Mouse (Mus musculus): ENCODE data around the gene Slc22a23. TPM values are rescaled to one million over a fixed set of nuclear protein-coding genes. Genes with fewer than 3 reads are reported as not detected.

Gene Slc22a23
- polyA plus RNA-seq, 1 experiment from 2014 or later = 7.8 TPM

GRCm38 (mm10) chr13:34323361-34323760 is 21.6 kb downstream of the Slc22a23 start:
- H3K4me1 ChIP-seq (ENCODE audit: control insufficient read depth in 2 of 2, insufficient read depth in 2 of 2, low read length in 2 of 2) = peaks cover 0 to 2% of the 10 kb centered on the region in 2 experiments; a peak in 1 of 4 replicates
- H3K27ac ChIP-seq (replicated peaks in 1 of 2; ENCODE audit: control insufficient read depth in 1 of 2, insufficient read depth in 1 of 2, low read depth in 2 of 2, low read length in 2 of 2) = no peak overlapping the region
- H3K9me3 ChIP-seq (ENCODE audit: control insufficient read depth, low read length) = no peaks in the 10 kb centered on the region
- no peaks in the 10 kb centered on the region for H3K27me3 ChIP-seq (ENCODE audit: control insufficient read depth, insufficient read depth, low read length)
- no peak overlapping the region for H3K4me3 ChIP-seq (ENCODE audit: control insufficient read depth in 1 of 2, insufficient read depth in 1 of 2, low read depth in 1 of 2, low read length in 2 of 2)
- H3K9ac ChIP-seq (ENCODE audit: low read length) = no peak overlapping the region
- H3K4me2 ChIP-seq (ENCODE audit: low read length) = no peak overlapping the region
- H3K36me3 ChIP-seq (ENCODE audit: control insufficient read depth, insufficient read depth, low read length) = no peaks in the 10 kb centered on the region
- ATAC-seq (ENCODE audit: insufficient number of reproducible peaks, insufficient read depth, low FRiP score, low read depth) = no peak
- WGBS = 82% methylated on average over 2 of the region's 2 CpGs

GRCm38 (mm10) chr13:34320482-34320881 is 24.5 kb downstream of the Slc22a23 start:
- 79% methylated on average over 4 of the region's 4 CpGs for WGBS
- no peak overlapping the region for H3K4me2 ChIP-seq (ENCODE audit: low read length)
- no peaks in the 10 kb centered on the region for H3K9me3 ChIP-seq (ENCODE audit: control insufficient read depth, low read length)
- peaks cover 0 to 6% of the 10 kb centered on the region in 2 experiments; a peak in 2 of 4 replicates for H3K4me1 ChIP-seq (ENCODE audit: control insufficient read depth in 2 of 2, insufficient read depth in 2 of 2, low read length in 2 of 2)
- no peak overlapping the region for H3K4me3 ChIP-seq (ENCODE audit: control insufficient read depth in 1 of 2, insufficient read depth in 1 of 2, low read depth in 1 of 2, low read length in 2 of 2)
- H3K9ac ChIP-seq (ENCODE audit: low read length) = no peak overlapping the region
- H3K27me3 ChIP-seq (ENCODE audit: control insufficient read depth, insufficient read depth, low read length) = no peaks in the 10 kb centered on the region
- no peak for ATAC-seq (ENCODE audit: insufficient number of reproducible peaks, insufficient read depth, low FRiP score, low read depth)
- H3K36me3 ChIP-seq (ENCODE audit: control insufficient read depth, insufficient read depth, low read length) = no peaks in the 10 kb centered on the region
- H3K27ac ChIP-seq (replicated peaks in 1 of 2; ENCODE audit: control insufficient read depth in 1 of 2, insufficient read depth in 1 of 2, low read depth in 2 of 2, low read length in 2 of 2) = no peak overlapping the region

GRCm38 (mm10) chr13:34317051-34317450 is 27.9 kb downstream of the Slc22a23 start:
- Histone ChIP-seq H3K36me3 (ENCODE audit: control insufficient read depth, insufficient read depth, low read length) (no peaks in the 10 kb centered on the region), H3K27me3 (ENCODE audit: control insufficient read depth, insufficient read depth, low read length) (no peaks in the 10 kb centered on the region), H3K9ac (ENCODE audit: low read length) (no peak overlapping the region), H3K4me1 (ENCODE audit: control insufficient read depth in 2 of 2, insufficient read depth in 2 of 2, low read length in 2 of 2) (peaks cover 0 to 10% of the 10 kb centered on the region in 2 experiments; a peak in 2 of 4 replicates), H3K4me2 (ENCODE audit: low read length) (no peak overlapping the region), H3K4me3 (ENCODE audit: control insufficient read depth in 1 of 2, insufficient read depth in 1 of 2, low read depth in 1 of 2, low read length in 2 of 2) (no peak overlapping the region), H3K9me3 (ENCODE audit: control insufficient read depth, low read length) (no peaks in the 10 kb centered on the region), H3K27ac (replicated peaks in 1 of 2; ENCODE audit: control insufficient read depth in 1 of 2, insufficient read depth in 1 of 2, low read depth in 2 of 2, low read length in 2 of 2) (no peak overlapping the region)
- 70% methylated on average over 4 of the region's 4 CpGs for WGBS
- ATAC-seq (ENCODE audit: insufficient number of reproducible peaks, insufficient read depth, low FRiP score, low read depth) = no peak

GRCm38 (mm10) chr13:34316511-34316910 is 28.5 kb downstream of the Slc22a23 start:
- WGBS = 78% methylated on average over 6 of the region's 6 CpGs
- no peaks in the 10 kb centered on the region for H3K9me3 ChIP-seq (ENCODE audit: control insufficient read depth, low read length)
- ATAC-seq (ENCODE audit: insufficient number of reproducible peaks, insufficient read depth, low FRiP score, low read depth) = no peak
- peaks cover 0 to 10% of the 10 kb centered on the region in 2 experiments; a peak in 2 of 4 replicates for H3K4me1 ChIP-seq (ENCODE audit: control insufficient read depth in 2 of 2, insufficient read depth in 2 of 2, low read length in 2 of 2)
- H3K36me3 ChIP-seq (ENCODE audit: control insufficient read depth, insufficient read depth, low read length) = no peaks in the 10 kb centered on the region
- H3K9ac ChIP-seq (ENCODE audit: low read length) = no peak overlapping the region
- H3K27me3 ChIP-seq (ENCODE audit: control insufficient read depth, insufficient read depth, low read length) = no peaks in the 10 kb centered on the region
- no peak overlapping the region for H3K4me2 ChIP-seq (ENCODE audit: low read length)
- H3K4me3 ChIP-seq (ENCODE audit: control insufficient read depth in 1 of 2, insufficient read depth in 1 of 2, low read depth in 1 of 2, low read length in 2 of 2) = no peak overlapping the region
- no peak overlapping the region for H3K27ac ChIP-seq (replicated peaks in 1 of 2; ENCODE audit: control insufficient read depth in 1 of 2, insufficient read depth in 1 of 2, low read depth in 2 of 2, low read length in 2 of 2)

- peaks cover 2 to 10% of the 10 kb centered on the region in 2 experiments; a peak in 2 of 4 replicates for H3K4me1 ChIP-seq (ENCODE audit: control insufficient read depth in 2 of 2, insufficient read depth in 2 of 2, low read length in 2 of 2)
- ATAC-seq (ENCODE audit: insufficient number of reproducible peaks, insufficient read depth, low FRiP score, low read depth) = no peak
- H3K36me3 ChIP-seq (ENCODE audit: control insufficient read depth, insufficient read depth, low read length) = no peaks in the 10 kb centered on the region
- no peak overlapping the region for H3K9ac ChIP-seq (ENCODE audit: low read length)
- no peaks in the 10 kb centered on the region for H3K9me3 ChIP-seq (ENCODE audit: control insufficient read depth, low read length)
- H3K27me3 ChIP-seq (ENCODE audit: control insufficient read depth, insufficient read depth, low read length) = no peaks in the 10 kb centered on the region
- no peak overlapping the region for H3K4me3 ChIP-seq (ENCODE audit: control insufficient read depth in 1 of 2, insufficient read depth in 1 of 2, low read depth in 1 of 2, low read length in 2 of 2)
- H3K27ac ChIP-seq (replicated peaks in 1 of 2; ENCODE audit: control insufficient read depth in 1 of 2, insufficient read depth in 1 of 2, low read depth in 2 of 2, low read length in 2 of 2) = no peak overlapping the region
- WGBS = 48% methylated on average over 4 of the region's 4 CpGs
- H3K4me2 ChIP-seq (ENCODE audit: low read length) = no peak overlapping the region
Measured at GRCm38 (mm10) chr13:34313033-34313491, 31.9 kb downstream of the Slc22a23 start.

- no peak overlapping the region for H3K4me2 ChIP-seq (ENCODE audit: low read length)
- no peak for ATAC-seq (ENCODE audit: insufficient number of reproducible peaks, insufficient read depth, low FRiP score, low read depth)
- H3K4me1 ChIP-seq (ENCODE audit: control insufficient read depth in 2 of 2, insufficient read depth in 2 of 2, low read length in 2 of 2) = peaks cover 2 to 10% of the 10 kb centered on the region in 2 experiments; a peak in 2 of 4 replicates
- H3K36me3 ChIP-seq (ENCODE audit: control insufficient read depth, insufficient read depth, low read length) = no peaks in the 10 kb centered on the region
- H3K27me3 ChIP-seq (ENCODE audit: control insufficient read depth, insufficient read depth, low read length) = no peaks in the 10 kb centered on the region
- no peak overlapping the region for H3K4me3 ChIP-seq (ENCODE audit: control insufficient read depth in 1 of 2, insufficient read depth in 1 of 2, low read depth in 1 of 2, low read length in 2 of 2)
- 84% methylated on average over 2 of the region's 2 CpGs for WGBS
- no peak overlapping the region for H3K9ac ChIP-seq (ENCODE audit: low read length)
- H3K9me3 ChIP-seq (ENCODE audit: control insufficient read depth, low read length) = no peaks in the 10 kb centered on the region
- H3K27ac ChIP-seq (replicated peaks in 1 of 2; ENCODE audit: control insufficient read depth in 1 of 2, insufficient read depth in 1 of 2, low read depth in 2 of 2, low read length in 2 of 2) = no peak overlapping the region
Measured at GRCm38 (mm10) chr13:34312346-34313002, 32.5 kb downstream of the Slc22a23 start.

GRCm38 (mm10) chr13:34311593-34311992 is 33.4 kb downstream of the Slc22a23 start:
- Histone ChIP-seq H3K9ac (ENCODE audit: low read length) (no peak overlapping the region), H3K4me1 (ENCODE audit: control insufficient read depth in 2 of 2, insufficient read depth in 2 of 2, low read length in 2 of 2) (peaks cover 2 to 8% of the 10 kb centered on the region in 2 experiments; a peak in 3 of 4 replicates), H3K4me3 (ENCODE audit: control insufficient read depth in 1 of 2, insufficient read depth in 1 of 2, low read depth in 1 of 2, low read length in 2 of 2) (no peak overlapping the region), H3K27ac (replicated peaks in 1 of 2; ENCODE audit: control insufficient read depth in 1 of 2, insufficient read depth in 1 of 2, low read depth in 2 of 2, low read length in 2 of 2) (no peak overlapping the region), H3K4me2 (ENCODE audit: low read length) (no peak overlapping the region), H3K9me3 (ENCODE audit: control insufficient read depth, low read length) (no peaks in the 10 kb centered on the region), H3K27me3 (ENCODE audit: control insufficient read depth, insufficient read depth, low read length) (no peaks in the 10 kb centered on the region), H3K36me3 (ENCODE audit: control insufficient read depth, insufficient read depth, low read length) (no peaks in the 10 kb centered on the region)
- ATAC-seq (ENCODE audit: insufficient number of reproducible peaks, insufficient read depth, low FRiP score, low read depth) = no peak
- WGBS = 84% methylated on average over 2 of the region's 2 CpGs

GRCm38 (mm10) chr13:34308604-34308927 is 36.4 kb downstream of the Slc22a23 start:
- H3K4me3 ChIP-seq (ENCODE audit: control insufficient read depth in 1 of 2, insufficient read depth in 1 of 2, low read depth in 1 of 2, low read length in 2 of 2) = no peak overlapping the region
- no peak overlapping the region for H3K9ac ChIP-seq (ENCODE audit: low read length)
- H3K27ac ChIP-seq (replicated peaks in 1 of 2; ENCODE audit: control insufficient read depth in 1 of 2, insufficient read depth in 1 of 2, low read depth in 2 of 2, low read length in 2 of 2) = no peak overlapping the region
- ATAC-seq (ENCODE audit: insufficient number of reproducible peaks, insufficient read depth, low FRiP score, low read depth) = no peak
- peaks cover 2 to 6% of the 10 kb centered on the region in 2 experiments; a peak in 1 of 4 replicates for H3K4me1 ChIP-seq (ENCODE audit: control insufficient read depth in 2 of 2, insufficient read depth in 2 of 2, low read length in 2 of 2)
- H3K4me2 ChIP-seq (ENCODE audit: low read length) = no peak overlapping the region
- 43% methylated on average over 3 of the region's 3 CpGs for WGBS
- no peaks in the 10 kb centered on the region for H3K9me3 ChIP-seq (ENCODE audit: control insufficient read depth, low read length)
- H3K27me3 ChIP-seq (ENCODE audit: control insufficient read depth, insufficient read depth, low read length) = no peaks in the 10 kb centered on the region
- H3K36me3 ChIP-seq (ENCODE audit: control insufficient read depth, insufficient read depth, low read length) = no peaks in the 10 kb centered on the region
